Mouse (Mus musculus): ENCODE measurements around the gene Gm48551. TPM values are rescaled to one million over a fixed set of nuclear protein-coding genes. Genes with fewer than 3 reads are reported as not detected.
A peak's percentile ranks its signal among the peaks of the same experiment; 100 is the strongest.

Gene Gm48551
- polyA plus RNA-seq, 1 experiment from 2014 or later = 3.0 TPM

- H3K27ac ChIP-seq (ENCODE audit: low read depth, low read length) = no peak overlapping the region
- no peak overlapping the region for H3K4me3 ChIP-seq (ENCODE audit: low read depth, low read length)
- 16% methylated on average over 8 of the region's 8 CpGs for WGBS
- peak overlapping the region; percentile 8; the same call in 1 of the 2 replicates for H3K9ac ChIP-seq (ENCODE audit: low read length)
- no peaks in the 10 kb centered on the region; the same call in 1 of the 2 replicates for H3K36me3 ChIP-seq (ENCODE audit: control insufficient read depth, insufficient read depth, low read length)
- peaks cover 23% of the 10 kb centered on the region for H3K4me1 ChIP-seq (replicated peaks; ENCODE audit: control insufficient read depth, insufficient read depth, low read length)
- peaks cover 32% of the 10 kb centered on the region for H3K27me3 ChIP-seq (ENCODE audit: control insufficient read depth, insufficient read depth, low read length)
- DNase-seq (ENCODE audit: low spot score) (no peak), ATAC-seq (replicated peaks; ENCODE audit: low FRiP score) (no peak)
- H3K4me2 ChIP-seq (ENCODE audit: low read depth, low read length, severe bottlenecking) = no peak overlapping the region
- H3K9me3 ChIP-seq (ENCODE audit: control insufficient read depth, low read length) = no peaks in the 10 kb centered on the region
These were observed 25.1 kb downstream of the Gm48551 start for GRCm38 (mm10) chr10:81409330-81409729.

DNA sequence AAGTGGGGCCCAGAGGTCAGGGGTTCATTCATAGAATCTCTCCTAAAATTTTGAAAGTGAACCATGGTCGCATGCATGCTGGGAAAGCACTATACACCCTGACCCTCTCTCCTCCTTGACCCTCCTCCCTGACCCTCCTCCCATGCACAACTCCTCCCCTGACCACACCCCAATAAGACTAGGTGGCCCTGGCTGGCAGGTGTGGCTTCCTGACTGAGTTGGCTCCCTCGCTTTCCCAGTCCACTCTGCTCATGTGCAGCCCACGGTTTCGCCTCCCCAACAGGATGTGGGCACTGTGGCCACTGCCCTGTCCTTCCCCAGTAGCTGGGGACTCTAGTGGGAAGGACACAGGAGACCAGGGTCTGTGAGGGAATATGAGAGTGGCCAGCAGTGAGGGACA lies 26.1 kb downstream of the Gm48551 start:
- Histone ChIP-seq H3K4me2 (ENCODE audit: low read depth, low read length, severe bottlenecking) (no peak overlapping the region), H3K27me3 (ENCODE audit: control insufficient read depth, insufficient read depth, low read length) (peaks cover 25% of the 10 kb centered on the region), H3K9ac (ENCODE audit: low read length) (no peak overlapping the region), H3K4me3 (ENCODE audit: low read depth, low read length) (no peak overlapping the region), H3K9me3 (ENCODE audit: control insufficient read depth, low read length) (no peaks in the 10 kb centered on the region), H3K27ac (ENCODE audit: low read depth, low read length) (no peak overlapping the region), H3K36me3 (ENCODE audit: control insufficient read depth, insufficient read depth, low read length) (no peaks in the 10 kb centered on the region; the same call in 1 of the 2 replicates), H3K4me1 (replicated peaks; ENCODE audit: control insufficient read depth, insufficient read depth, low read length) (peaks cover 31% of the 10 kb centered on the region)
- DNase-seq (ENCODE audit: low spot score) (no peak), ATAC-seq (replicated peaks; ENCODE audit: low FRiP score) (no peak)
- WGBS = 75% methylated on average over 4 of the region's 4 CpGs

- WGBS = 83% methylated on average over 9 of the region's 9 CpGs
- H3K9me3 ChIP-seq (ENCODE audit: control insufficient read depth, low read length) = no peaks in the 10 kb centered on the region
- no peak overlapping the region for H3K4me2 ChIP-seq (ENCODE audit: low read depth, low read length, severe bottlenecking)
- H3K9ac ChIP-seq (ENCODE audit: low read length) = no peak overlapping the region
- no peak overlapping the region for H3K4me3 ChIP-seq (ENCODE audit: low read depth, low read length)
- ATAC-seq (replicated peaks; ENCODE audit: low FRiP score) = no peak
- H3K36me3 ChIP-seq (ENCODE audit: control insufficient read depth, insufficient read depth, low read length) = no peaks in the 10 kb centered on the region
- H3K27ac ChIP-seq (ENCODE audit: low read depth, low read length) = no peak overlapping the region
- DNase-seq (ENCODE audit: low spot score) = no peak
- peaks cover 31% of the 10 kb centered on the region for H3K4me1 ChIP-seq (replicated peaks; ENCODE audit: control insufficient read depth, insufficient read depth, low read length)
- H3K27me3 ChIP-seq (ENCODE audit: control insufficient read depth, insufficient read depth, low read length) = peaks cover 25% of the 10 kb centered on the region
These were observed 26.7 kb downstream of the Gm48551 start for GRCm38 (mm10) chr10:81410981-81411380.

GRCm38 (mm10) chr10:81411471-81412400 lies 27.5 kb downstream of the Gm48551 start:
- no peak overlapping the region; the same call in 1 of the 2 replicates for H3K9ac ChIP-seq (ENCODE audit: low read length)
- DNase-seq (ENCODE audit: low spot score) = no peak
- no peak for ATAC-seq (replicated peaks; ENCODE audit: low FRiP score)

DNA sequence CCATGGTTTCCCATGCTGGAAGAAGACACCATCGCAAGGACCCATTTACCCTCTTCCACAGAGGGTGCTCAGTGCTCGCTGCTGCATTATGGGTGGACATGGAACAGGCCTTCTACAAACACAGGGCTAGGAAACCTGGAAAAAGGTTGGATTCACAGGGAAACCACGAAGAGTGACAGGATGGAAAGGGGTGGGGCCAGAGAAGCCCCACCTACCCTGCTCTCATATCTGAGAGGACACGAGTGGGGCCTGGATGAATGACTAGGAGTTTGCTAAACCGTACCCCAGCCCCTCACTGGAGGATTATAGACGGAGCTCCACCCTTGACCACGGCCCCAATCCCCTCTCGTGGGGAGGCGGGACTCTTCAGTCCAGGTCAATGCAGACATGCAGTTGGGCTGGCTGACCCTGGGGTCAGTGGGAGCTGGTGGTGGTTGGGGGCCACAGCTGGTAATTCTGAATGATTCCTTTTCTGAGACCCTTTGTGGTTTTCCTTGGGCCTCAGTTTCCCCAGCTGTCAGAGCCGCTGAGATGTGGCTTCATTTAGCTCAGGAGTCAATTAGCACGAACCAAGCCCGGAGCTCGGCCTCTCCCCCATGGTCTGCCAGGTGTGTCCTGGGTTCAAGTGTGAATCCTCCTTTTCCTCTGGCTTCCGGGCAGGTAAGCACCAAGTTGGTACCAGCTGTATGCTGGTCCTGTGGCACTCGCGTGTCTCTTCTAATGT lies 28.5 kb downstream of the Gm48551 start:
- ATAC-seq (replicated peaks; ENCODE audit: low FRiP score) = no peak
- Histone ChIP-seq H3K4me3 (ENCODE audit: low read depth, low read length) (no peak overlapping the region), H3K9ac (ENCODE audit: low read length) (no peak overlapping the region), H3K36me3 (ENCODE audit: control insufficient read depth, insufficient read depth, low read length) (no peaks in the 10 kb centered on the region), H3K9me3 (ENCODE audit: control insufficient read depth, low read length) (no peaks in the 10 kb centered on the region), H3K27ac (ENCODE audit: low read depth, low read length) (no peak overlapping the region), H3K4me2 (ENCODE audit: low read depth, low read length, severe bottlenecking) (no peak overlapping the region), H3K27me3 (ENCODE audit: control insufficient read depth, insufficient read depth, low read length) (peaks cover 9% of the 10 kb centered on the region), H3K4me1 (replicated peaks; ENCODE audit: control insufficient read depth, insufficient read depth, low read length) (peaks cover 42% of the 10 kb centered on the region)
- DNase-seq (ENCODE audit: low spot score) = no peak
- 80% methylated on average over 16 of the region's 16 CpGs for WGBS

More at GRCm38 (mm10) chr10:81411471-81412400, 27.5 kb downstream of the Gm48551 start:
- Histone ChIP-seq H3K4me1 (replicated peaks; ENCODE audit: control insufficient read depth, insufficient read depth, low read length) (peaks cover 35% of the 10 kb centered on the region), H3K9me3 (ENCODE audit: control insufficient read depth, low read length) (no peaks in the 10 kb centered on the region), H3K27ac (ENCODE audit: low read depth, low read length) (peak overlapping the region; percentile 6; the same call in 1 of the 2 replicates), H3K36me3 (ENCODE audit: control insufficient read depth, insufficient read depth, low read length) (no peaks in the 10 kb centered on the region), H3K27me3 (ENCODE audit: control insufficient read depth, insufficient read depth, low read length) (peaks cover 19% of the 10 kb centered on the region), H3K4me3 (ENCODE audit: low read depth, low read length) (no peak overlapping the region), H3K4me2 (ENCODE audit: low read depth, low read length, severe bottlenecking) (no peak overlapping the region)
- 81% methylated on average over 18 of the region's 18 CpGs for WGBS

GRCm38 (mm10) chr10:81413310-81414261 lies 29.3 kb downstream of the Gm48551 start:
- H3K9ac ChIP-seq (ENCODE audit: low read length) = peak overlapping the region; percentile 53
- H3K4me2 ChIP-seq (ENCODE audit: low read depth, low read length, severe bottlenecking) = peak overlapping the region; percentile 40
- no peaks in the 10 kb centered on the region for H3K9me3 ChIP-seq (ENCODE audit: control insufficient read depth, low read length)
- 0 out of 2 replicates have a peak overlapping the region, but pooled peaks have one; percentile 18 for H3K27ac ChIP-seq (ENCODE audit: low read depth, low read length)
- ATAC-seq (replicated peaks; ENCODE audit: low FRiP score) (no peak), DNase-seq (ENCODE audit: low spot score) (peak; percentile 81)
- H3K4me1 ChIP-seq (replicated peaks; ENCODE audit: control insufficient read depth, insufficient read depth, low read length) = peaks cover 40% of the 10 kb centered on the region
- H3K36me3 ChIP-seq (ENCODE audit: control insufficient read depth, insufficient read depth, low read length) = no peaks in the 10 kb centered on the region
- H3K4me3 ChIP-seq (ENCODE audit: low read depth, low read length) = peak overlapping the region; percentile 12; the same call in 1 of the 2 replicates
- WGBS = 28% methylated on average over 26 of the region's 26 CpGs
- peaks cover under 1% of the 10 kb centered on the region; the same call in 1 of the 2 replicates for H3K27me3 ChIP-seq (ENCODE audit: control insufficient read depth, insufficient read depth, low read length)

GRCm38 (mm10) chr10:81414682-81415081 lies 30.4 kb downstream of the Gm48551 start:
- H3K9me3 ChIP-seq (ENCODE audit: control insufficient read depth, low read length) = no peaks in the 10 kb centered on the region
- H3K9ac ChIP-seq (ENCODE audit: low read length) = no peak overlapping the region; the same call in 1 of the 2 replicates
- peaks cover 38% of the 10 kb centered on the region for H3K4me1 ChIP-seq (replicated peaks; ENCODE audit: control insufficient read depth, insufficient read depth, low read length)
- DNase-seq (ENCODE audit: low spot score) = peak; percentile 76
- no peaks in the 10 kb centered on the region; the same call in 1 of the 2 replicates for H3K36me3 ChIP-seq (ENCODE audit: control insufficient read depth, insufficient read depth, low read length)
- H3K27me3 ChIP-seq (ENCODE audit: control insufficient read depth, insufficient read depth, low read length) = no peaks in the 10 kb centered on the region
- no peak overlapping the region for H3K4me2 ChIP-seq (ENCODE audit: low read depth, low read length, severe bottlenecking)
- H3K4me3 ChIP-seq (ENCODE audit: low read depth, low read length) = no peak overlapping the region
- no peak overlapping the region for H3K27ac ChIP-seq (ENCODE audit: low read depth, low read length)
- ATAC-seq (replicated peaks; ENCODE audit: low FRiP score) = no peak

DNA sequence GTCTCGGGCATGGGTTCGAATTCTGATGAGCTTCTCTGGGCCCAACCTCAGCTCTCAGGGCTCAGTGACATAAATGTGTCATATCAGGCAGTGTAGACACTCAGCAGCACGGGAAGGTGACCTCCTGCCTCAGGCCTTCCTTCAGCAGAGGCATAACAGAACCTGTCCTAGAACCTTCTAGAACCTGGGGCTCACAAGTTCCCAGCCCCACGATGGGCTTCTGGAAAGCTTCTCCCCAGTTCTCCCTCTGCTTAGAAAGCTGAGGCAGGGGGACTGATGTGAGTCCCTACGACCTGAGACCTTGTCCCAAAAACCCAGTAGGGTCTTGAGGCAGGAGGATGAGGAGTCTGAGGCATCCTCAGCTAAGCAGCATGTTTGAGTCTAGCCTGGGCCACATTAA lies 30.9 kb downstream of the Gm48551 start:
- H3K36me3 ChIP-seq (ENCODE audit: control insufficient read depth, insufficient read depth, low read length) = no peaks in the 10 kb centered on the region; the same call in 1 of the 2 replicates
- no peaks in the 10 kb centered on the region for H3K9me3 ChIP-seq (ENCODE audit: control insufficient read depth, low read length)
- no peak overlapping the region; the same call in 1 of the 2 replicates for H3K9ac ChIP-seq (ENCODE audit: low read length)
- ATAC-seq (replicated peaks; ENCODE audit: low FRiP score) (no peak), DNase-seq (ENCODE audit: low spot score) (no peak)
- H3K4me3 ChIP-seq (ENCODE audit: low read depth, low read length) = no peak overlapping the region
- no peak overlapping the region for H3K27ac ChIP-seq (ENCODE audit: low read depth, low read length)
- 81% methylated on average over 5 of the region's 5 CpGs for WGBS
- H3K4me2 ChIP-seq (ENCODE audit: low read depth, low read length, severe bottlenecking) = no peak overlapping the region
- peaks cover 36% of the 10 kb centered on the region for H3K4me1 ChIP-seq (replicated peaks; ENCODE audit: control insufficient read depth, insufficient read depth, low read length)
- H3K27me3 ChIP-seq (ENCODE audit: control insufficient read depth, insufficient read depth, low read length) = no peaks in the 10 kb centered on the region
